Mouse (Mus musculus): Measurements from ENCODE around the gene Mospd2.

Gene Mospd2

DNA sequence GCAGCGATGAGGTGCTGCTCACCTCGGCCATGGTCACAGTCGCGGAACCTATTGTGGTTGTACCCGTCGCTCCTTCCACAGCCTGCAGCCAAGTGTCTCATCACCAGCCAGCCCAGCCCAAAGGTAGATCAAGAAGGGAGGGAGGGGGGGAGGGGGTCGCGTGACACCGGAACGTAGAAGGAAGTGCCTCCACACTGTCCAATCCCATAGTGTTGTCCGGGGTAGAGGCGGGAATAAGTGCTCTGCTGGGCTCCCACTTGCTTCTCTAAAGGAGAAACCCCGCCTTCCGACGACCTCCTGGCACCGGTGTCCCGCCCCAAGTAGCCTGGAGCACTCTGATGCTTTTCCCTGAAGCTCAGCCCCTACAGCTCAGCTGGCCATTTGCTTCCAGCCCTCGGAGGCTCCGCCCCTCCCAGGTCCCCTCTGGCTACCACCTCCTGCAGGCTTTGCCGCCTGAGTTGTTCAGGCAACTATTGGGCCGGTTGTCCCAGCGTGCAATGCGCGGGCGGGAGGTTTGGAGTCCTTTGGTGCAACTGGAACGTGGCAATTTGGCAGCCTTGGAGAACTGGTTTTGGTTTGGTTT, at the start of gene Mospd2, which contains the start of gene Fancb:
Gene Mospd2 (minus strand): TSS at position 183 of the 583 bp plus-strand sequence.
Gene Fancb (plus strand): TSS at position 400 of the 583 bp plus-strand sequence.
- in situ Hi-C loops (cut with MseI, MboI) = no loop called here

- in situ Hi-C loops (cut with MseI, MboI) = no loop called here
Observed at GRCm38 (mm10) chrX:165004779-165005324, 24.7 kb upstream of the Mospd2 start, which contains the start of gene Gm17604. Gm17604 (minus strand) TSS chrX:165004829.

- in situ Hi-C loops (cut with MseI, MboI) = no loop called here
Observed at GRCm38 (mm10) chrX:165003141-165003540, 23.0 kb upstream of the Mospd2 start.

DNA sequence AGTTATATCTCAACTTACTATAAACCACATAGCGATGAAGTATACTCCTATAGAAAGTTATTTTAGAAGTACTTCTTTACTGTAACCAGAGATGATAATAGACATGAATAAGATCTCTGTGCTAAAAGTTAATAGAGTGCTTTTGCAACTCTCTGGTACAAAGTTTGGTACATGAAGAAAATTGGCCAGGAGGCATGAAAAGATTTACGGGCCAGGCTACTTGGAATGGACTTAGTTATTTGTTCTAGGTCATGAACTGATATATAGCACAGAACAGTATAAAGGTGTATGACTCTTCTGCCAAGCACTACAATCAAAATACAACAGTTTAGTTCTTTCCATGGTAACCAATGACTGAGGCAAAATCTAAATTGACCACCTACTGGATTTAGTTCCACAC, 1.3 kb downstream of the Mospd2 start:
- in situ Hi-C loops (cut with MseI, MboI) = no loop called here

DNA sequence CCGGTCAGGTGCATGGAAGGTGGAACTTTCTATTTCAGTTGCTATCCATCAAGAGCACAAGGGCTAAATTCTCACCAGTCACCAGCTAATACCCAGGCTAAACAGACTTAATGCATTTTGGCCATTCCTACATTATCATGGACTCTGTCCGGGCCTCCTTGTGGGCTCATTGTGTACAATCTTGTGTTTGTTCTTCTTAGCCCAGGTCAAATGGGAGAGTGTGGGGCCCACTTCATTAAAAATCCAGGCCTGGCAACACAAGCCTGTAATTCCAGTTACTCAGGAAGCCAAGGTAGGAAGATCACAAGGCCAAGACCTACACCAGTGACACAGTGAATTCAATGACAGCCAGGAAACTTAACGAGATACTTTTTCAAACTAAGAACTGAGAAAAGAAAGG, 9.0 kb downstream of the Mospd2 start:
- in situ Hi-C loops (cut with MseI, MboI) = no loop called here

DNA sequence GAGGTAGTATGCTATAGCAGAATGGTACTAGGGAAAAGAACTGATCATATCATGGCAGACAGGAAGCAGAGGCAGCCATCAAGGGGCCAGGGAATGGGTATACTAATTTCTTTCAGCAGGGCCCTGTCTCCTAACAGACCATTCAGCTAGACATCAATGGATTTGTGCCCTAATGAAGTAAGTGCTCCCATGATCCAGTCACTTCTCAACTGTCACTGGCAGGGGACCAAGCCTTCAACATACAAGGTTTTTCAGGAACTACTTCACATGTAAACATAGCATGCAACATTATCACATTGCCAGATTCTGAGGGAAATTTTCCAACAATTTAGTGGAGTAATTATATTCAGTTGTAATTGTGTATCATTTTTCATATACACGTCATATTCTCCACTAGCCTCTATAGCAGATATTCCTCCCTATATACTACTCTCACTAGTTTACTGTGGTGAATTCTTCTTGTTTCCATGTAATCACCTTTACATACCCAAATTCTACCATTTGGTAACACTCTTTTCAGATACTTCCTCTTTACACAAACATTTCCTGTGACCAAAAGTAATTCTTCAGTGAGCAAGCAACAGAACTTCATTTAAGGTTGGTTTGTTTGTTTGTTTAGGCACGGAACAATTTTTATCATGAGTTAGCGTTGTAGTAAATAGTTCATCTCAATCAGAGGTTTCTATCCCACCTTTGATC, 14.3 kb downstream of the Mospd2 start:
- in situ Hi-C loops (cut with MseI, MboI) = no loop called here

- in situ Hi-C loops (cut with MseI, MboI) = no loop called here
Observed at GRCm38 (mm10) chrX:164952601-164953375, 27.4 kb downstream of the Mospd2 start.

DNA sequence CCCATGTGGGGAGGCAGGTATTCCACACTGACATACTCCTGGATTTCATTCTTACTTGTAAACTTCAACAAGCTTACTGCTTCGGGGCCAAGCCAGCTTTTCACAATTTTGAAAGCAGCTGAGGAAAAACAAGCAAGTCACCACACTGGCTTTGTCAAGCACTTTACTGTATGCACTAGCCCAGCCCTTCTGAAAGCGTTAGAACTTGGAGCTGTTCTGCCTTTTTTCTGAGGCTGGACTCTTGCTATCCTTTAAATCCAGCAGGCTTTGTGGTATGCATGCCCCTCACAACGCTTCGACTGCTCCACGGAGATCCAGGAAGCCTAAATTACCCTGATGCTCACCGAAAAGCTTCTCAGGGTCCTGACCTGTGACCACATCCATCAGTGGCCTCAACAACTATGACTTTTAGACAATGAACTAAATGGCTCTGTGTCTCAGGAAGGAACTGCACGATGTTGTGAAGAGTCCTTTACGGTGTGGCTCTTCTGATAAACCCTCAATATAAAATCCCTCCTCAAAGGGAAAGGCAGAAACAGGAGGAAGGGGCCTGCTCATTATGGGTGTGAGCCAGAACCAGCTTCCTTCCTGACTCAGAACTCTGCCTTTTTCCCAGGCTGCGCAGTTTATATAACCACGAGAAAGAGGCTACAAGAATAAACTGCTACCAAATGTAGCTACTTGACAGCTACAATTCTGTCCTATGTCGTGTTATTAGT, 28.2 kb downstream of the Mospd2 start:
- in situ Hi-C loops (cut with MseI, MboI) = no loop called here

GRCm38 (mm10) chrX:164941540-164941939, 38.6 kb downstream of the Mospd2 start:
- in situ Hi-C loops (cut with MseI, MboI) = no loop called here

GRCm38 (mm10) chrX:164912993-164913392, 67.2 kb downstream of the Mospd2 start:
- in situ Hi-C loops (cut with MseI, MboI) = no loop called here

DNA sequence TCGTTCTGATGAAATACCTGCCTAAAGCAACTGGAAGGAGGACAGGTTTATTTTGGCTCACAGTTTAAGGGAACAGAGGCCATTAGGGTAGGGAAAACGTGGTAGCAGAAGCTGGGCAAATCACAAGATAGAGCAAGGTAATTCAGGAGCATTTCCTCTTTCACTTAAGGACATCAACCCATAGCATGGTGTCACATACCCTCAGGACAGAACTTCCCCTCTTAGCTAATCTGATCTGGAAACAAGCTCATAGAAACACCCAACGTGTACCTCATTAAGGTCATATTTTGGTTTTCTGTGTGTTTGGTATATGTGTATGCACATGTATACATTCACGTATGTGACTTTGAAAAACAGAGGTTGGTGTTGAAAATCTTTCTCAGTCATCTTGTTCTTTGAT, 68.0 kb downstream of the Mospd2 start:
- in situ Hi-C loops (cut with MseI, MboI) = no loop called here

GRCm38 (mm10) chrX:164901847-164902246, 78.3 kb downstream of the Mospd2 start:
- in situ Hi-C loops (cut with MseI, MboI) = no loop called here

- in situ Hi-C loops (cut with MseI, MboI) = no loop called here
Observed at GRCm38 (mm10) chrX:164899805-164900204, 80.4 kb downstream of the Mospd2 start.

DNA sequence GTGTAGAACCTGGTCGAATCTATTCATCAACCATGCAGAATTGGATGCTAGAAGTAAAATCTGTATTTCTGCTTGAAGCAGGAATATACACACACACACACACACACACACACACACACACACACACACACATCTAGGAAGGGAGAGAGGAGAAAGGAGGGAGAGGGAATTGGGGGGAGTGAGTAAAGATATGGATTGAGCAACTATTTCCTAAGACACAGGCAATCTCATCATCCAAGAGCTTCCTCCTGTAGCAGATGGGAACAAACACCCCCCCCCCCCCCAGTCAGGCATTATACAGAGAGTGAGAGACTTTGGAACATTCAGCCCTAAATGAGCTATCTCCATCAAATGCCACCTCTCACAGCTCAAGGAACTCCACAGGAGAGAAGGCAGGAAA, 93.9 kb downstream of the Mospd2 start:
- in situ Hi-C loops (cut with MseI, MboI) = no loop called here

Measured in mouse trophoblast stem cell (cell line).